Mouse (Mus musculus): ENCODE results near the gene Clip4. TPM values are rescaled to one million over a fixed set of nuclear protein-coding genes. Genes with fewer than 3 reads are reported as not detected.

The Clip4 gene
- total and polyA plus RNA-seq, 3 experiments, result 0.23 TPM; not detected in 2

- Histone ChIP-seq H3K9me3 (replicated peaks; ENCODE audit: low read length) (no peaks in the 10 kb centered on the region), H3K36me3 (replicated peaks in 1 of 2; ENCODE audit: control insufficient read depth in 1 of 2, insufficient read depth in 1 of 2, low read length in 1 of 2) (no peaks in the 10 kb centered on the region), H3K4me1 (ENCODE audit: control insufficient read depth in 1 of 2, insufficient read depth in 2 of 2) (peaks cover 0 to 8% of the 10 kb centered on the region in 2 experiments; a peak in 1 of 4 replicates), H3K9ac (ENCODE audit: insufficient read depth, low read depth) (no peak overlapping the region), H3K4me2 (ENCODE audit: insufficient read depth, low read depth, poor library complexity, severe bottlenecking) (no peak overlapping the region), H3K27ac (ENCODE audit: insufficient read depth, low read depth) (no peak overlapping the region), H3K27me3 (replicated peaks) (no peaks in the 10 kb centered on the region), H3K79me2 (replicated peaks; ENCODE audit: control insufficient read depth, extremely low read depth, insufficient read depth, poor library complexity, severe bottlenecking) (no peaks in the 10 kb centered on the region), H3K4me3 (replicated peaks in 1 of 3; ENCODE audit: low read depth in 2 of 3, low read length in 2 of 3, poor library complexity in 1 of 3) (no peak overlapping the region)
- dilution Hi-C loops (cut with MboI; ENCODE audit: extremely low pct_ligation_motif_present, extremely low pct_unique_long_range_greater_than_20kb, low sequenced_read_pairs) (no loop called here), in situ Hi-C loops (cut with MboI; ENCODE audit: low pct_ligation_motif_present, low pct_unique_long_range_greater_than_20kb, low sequenced_read_pairs) (no loop called here)
- TF ChIP-seq ETS1 (conservative IDR thresholded peaks at IDR 0.05; ENCODE audit: low read depth, low read length), result no peak
- no peak for TF ChIP-seq USF1 (IDR thresholded peaks at IDR 0.05; ENCODE audit: low read depth, low read length)
- TF ChIP-seq RCOR1 (conservative IDR thresholded peaks at IDR 0.05; ENCODE audit: low read depth, low read length), result no peak
- no peak for TF ChIP-seq NRF1 (IDR thresholded peaks at IDR 0.05; ENCODE audit: low read depth, low read length)
- TF ChIP-seq CHD2 (IDR thresholded peaks at IDR 0.05; ENCODE audit: low read length), result no peak
- no peak for TF ChIP-seq ZC3H11A (IDR thresholded peaks at IDR 0.05; ENCODE audit: low read depth, low read length)
- TF ChIP-seq MXI1 (IDR thresholded peaks at IDR 0.05; ENCODE audit: low read depth, low read length), result no peak
- TF ChIP-seq HCFC1 (IDR thresholded peaks at IDR 0.05; ENCODE audit: low read depth, low read length), result no peak
- no peak for TF ChIP-seq POLR2AphosphoS2 (IDR thresholded peaks at IDR 0.05; ENCODE audit: low read depth, low read length)
- no peak for TF ChIP-seq USF2 (conservative IDR thresholded peaks at IDR 0.05; ENCODE audit: low read depth, low read length)
- TF ChIP-seq POLR2A (IDR thresholded peaks at IDR 0.05; ENCODE audit: low read depth, low read length), result no peak
- TF ChIP-seq SMC3 (IDR thresholded peaks at IDR 0.05; ENCODE audit: low read depth, low read length), result no peak
- TF ChIP-seq ZKSCAN1 (IDR thresholded peaks at IDR 0.05; ENCODE audit: borderline replicate concordance, low read depth, low read length), result no peak
- TF ChIP-seq E2F4 (IDR thresholded peaks at IDR 0.05; ENCODE audit: insufficient replicate concordance, low read depth, low read length), result no peak
- TF ChIP-seq MAFK (IDR thresholded peaks at IDR 0.05; ENCODE audit: insufficient replicate concordance, low read length), result no peak
- TF ChIP-seq MAX (IDR thresholded peaks at IDR 0.05; ENCODE audit: low read length), result no peak
- no peak for TF ChIP-seq ZMIZ1 (IDR thresholded peaks at IDR 0.05; ENCODE audit: low read depth, low read length)
- DNase-seq (ENCODE audit: extremely low read depth), result no peak
Observed at GRCm38 (mm10) chr17:71913188-71913587, 144.9 kb downstream of the Clip4 start.

Other genes starting within 250 kb of the Clip4 start
- gene Ndc80, start 241.6 kb upstream of the Clip4 start, total RNA-seq (2012; rRNA removed), result 24.4 and 26.7 TPM in 2 replicates
- 44.5 and 55.6 TPM in 2 replicates for gene Ndc80, start 241.6 kb upstream of the Clip4 start, total RNA-seq (2014; rRNA removed)
- 41.8 and 49.6 TPM in 2 replicates for gene Ndc80, start 241.6 kb upstream of the Clip4 start, polyA plus RNA-seq (2012; ENCODE audit: insufficient read length, low read depth)
- gene Spdya, start 216.4 kb upstream of the Clip4 start, total RNA-seq (2012; rRNA removed), result 0.04 and 0.08 TPM in 2 replicates
- gene Spdya, start 216.4 kb upstream of the Clip4 start, total RNA-seq (2014; rRNA removed), result 0.16 TPM in 1 of 2 replicates, not detected in the other
- 0.26 and 0.80 TPM in 2 replicates for gene Spdya, start 216.4 kb upstream of the Clip4 start, polyA plus RNA-seq (2012; ENCODE audit: insufficient read length, low read depth)
- gene Wdr43, start 152.6 kb upstream of the Clip4 start, total RNA-seq (2012; rRNA removed), result 157 and 189 TPM in 2 replicates
- 252 and 309 TPM in 2 replicates for gene Wdr43, start 152.6 kb upstream of the Clip4 start, total RNA-seq (2014; rRNA removed)
- 355 and 422 TPM in 2 replicates for gene Wdr43, start 152.6 kb upstream of the Clip4 start, polyA plus RNA-seq (2012; ENCODE audit: insufficient read length, low read depth)
- gene Togaram2, start 95.2 kb upstream of the Clip4 start, total RNA-seq (2012; rRNA removed), result 0.71 and 0.76 TPM in 2 replicates
- gene Togaram2, start 95.2 kb upstream of the Clip4 start, total RNA-seq (2014; rRNA removed), result 2.6 and 3.2 TPM in 2 replicates
- 17.6 and 19.6 TPM in 2 replicates for gene Togaram2, start 95.2 kb upstream of the Clip4 start, polyA plus RNA-seq (2012; ENCODE audit: insufficient read length, low read depth)
- gene Pcare, start 15.6 kb upstream of the Clip4 start, total RNA-seq (2012; rRNA removed), result not detected in 2 replicates
- not detected in 2 replicates for gene Pcare, start 15.6 kb upstream of the Clip4 start, total RNA-seq (2014; rRNA removed)
- not detected in 2 replicates for gene Pcare, start 15.6 kb upstream of the Clip4 start, polyA plus RNA-seq (2012; ENCODE audit: insufficient read length, low read depth)

Data from CH12.LX (cell line).